Mouse (Mus musculus) stomach, postnatal 0 days (tissue): ENCODE data around the gene Pip5k1a. TPM values are rescaled to one million over a fixed set of nuclear protein-coding genes. Genes with fewer than 3 reads are reported as not detected.
A peak's percentile ranks its signal among the peaks of the same experiment; 100 is the strongest.

Experiments used
- ATAC-seq: fragments of 200-750 bp; cut with Nextera tagmentation; 2 replicates; pipeline ENCODE4 v1.8.0; 2017; ENCODE audit not compliant: low FRiP score, low TSS enrichment
- DNase-seq: peaks from one replicate; pipeline ENCODE4 v3.0.0-alpha.2; 2016; ENCODE audit warnings: low spot score
- H3K27ac ChIP-seq: fragments of 300-500 bp; sonication (generic); replicated peaks from 2 replicates; pipeline ENCODE4 v1.5.1; 2014; ENCODE audit warnings: mild to moderate bottlenecking, control low read depth
- H3K27me3 ChIP-seq: fragments of 300-500 bp; sonication (generic); 2 replicates; pipeline ENCODE4 v1.6.1; 2014; ENCODE audit warnings: low read length; ENCODE audit not compliant: control insufficient read depth, insufficient read depth
- H3K36me3 ChIP-seq: fragments of 300-500 bp; sonication (generic); 2 replicates; pipeline ENCODE4 v1.6.1; 2014; ENCODE audit warnings: low read length, mixed read lengths; ENCODE audit not compliant: control insufficient read depth, insufficient read depth
- H3K4me1 ChIP-seq: fragments of 300-500 bp; sonication (generic); replicated peaks from 2 replicates; pipeline ENCODE4 v1.6.1; 2014; ENCODE audit warnings: antibody characterized with exemption; ENCODE audit not compliant: control insufficient read depth, insufficient read depth
- H3K4me2 ChIP-seq: fragments of 300-500 bp; sonication (generic); replicated peaks from 2 replicates; pipeline ENCODE4 v1.6.1; 2014; ENCODE audit warnings: low read depth, mild to moderate bottlenecking, control low read depth, moderate library complexity
- H3K4me3 ChIP-seq: fragments of 300-500 bp; sonication (generic); 2 replicates; pipeline ENCODE4 v1.5.1; 2014; ENCODE audit warnings: low read depth, low read length, control low read depth
- H3K9ac ChIP-seq: fragments of 300-500 bp; sonication (generic); 2 replicates; pipeline ENCODE4 v1.6.1; 2014; ENCODE audit warnings: mild to moderate bottlenecking, low read length, control low read depth, mixed read lengths
- H3K9me3 ChIP-seq: fragments of 300-500 bp; sonication (generic); 2 replicates; pipeline ENCODE4 v1.6.1; 2016; ENCODE audit warnings: low read length; ENCODE audit not compliant: control insufficient read depth
- CTCF ChIP-seq: IDR thresholded peaks from 2 replicates; pipeline ENCODE4 v1.5.1; 2016; ENCODE audit warnings: antibody characterized with exemption, low read depth, mild to moderate bottlenecking, moderate library complexity
- EP300 ChIP-seq: optimal IDR thresholded peaks from 2 replicates; pipeline ENCODE3; 2016; ENCODE audit warnings: antibody characterized with exemption
- WGBS: fragments of 180-500 bp; shearing (Covaris S2); extraction: QIAGEN DNeasy Blood & Tissue Kit; methylation state at CpG from one replicate; pipeline ENCODE4 v1.1.7; 2014; 5-methylcytosine and 5-hydroxymethylcytosine counted together
- polyA plus RNA-seq: library from polyadenylated mRNA; unstranded; fragments of >200 nt; fragmentation: Nextera tagmentation; extraction: Ambion mirVana; gene quantifications from 2 replicates; pipeline ENCODE4 v1.2.1, GENCODE M21; 2015

Pip5k1a gene
- 15.7 and 17.8 TPM in 2 replicates for polyA plus RNA-seq

- H3K4me1 ChIP-seq, result 0 out of 2 replicates have a peak, but pooled peaks cover 4% of the 10 kb centered on the region
- WGBS, result under 1% methylated on average over 51 of the region's 51 CpGs
- no peak for TF ChIP-seq CTCF
- TF ChIP-seq EP300, result no peak
- DNase-seq (peak; percentile 95), ATAC-seq (peak; percentile 92)
- H3K4me2 ChIP-seq, result peak within 1 kb of the TSS; percentile 73
- peak within 1 kb of the TSS; percentile 93 for H3K9ac ChIP-seq
- H3K36me3 ChIP-seq, result no peaks in the 10 kb centered on the region
- no peaks in the 10 kb centered on the region for H3K9me3 ChIP-seq
- no peaks in the 10 kb centered on the region for H3K27me3 ChIP-seq
- peak within 1 kb of the TSS; percentile 94 for H3K4me3 ChIP-seq
- H3K27ac ChIP-seq, result peak within 1 kb of the TSS; percentile 91
Measured at GRCm38 (mm10) chr3:95106338-95107117, at the start of gene Pip5k1a. Gene Pip5k1a, minus strand, starts transcription at chr3:95106930.

- no peaks in the 10 kb centered on the region for H3K36me3 ChIP-seq
- H3K4me3 ChIP-seq, result no peak overlapping the region
- H3K4me1 ChIP-seq, result no peaks in the 10 kb centered on the region
- WGBS, result 49% methylated on average over 4 of the region's 4 CpGs
- TF ChIP-seq EP300 (no peak), CTCF (peak; percentile 72)
- no peaks in the 10 kb centered on the region for H3K27me3 ChIP-seq
- DNase-seq, result no peak
- H3K27ac ChIP-seq, result no peak overlapping the region
- H3K4me2 ChIP-seq, result no peak overlapping the region
- H3K9ac ChIP-seq, result no peak overlapping the region
- no peak; the same call in 1 of the 2 replicates for ATAC-seq
- no peaks in the 10 kb centered on the region for H3K9me3 ChIP-seq
Measured at GRCm38 (mm10) chr3:95153874-95154273, 47.1 kb upstream of the Pip5k1a start.

- Histone ChIP-seq H3K27ac (no peak overlapping the region), H3K4me2 (no peak overlapping the region), H3K36me3 (no peaks in the 10 kb centered on the region), H3K9me3 (no peaks in the 10 kb centered on the region), H3K4me1 (no peaks in the 10 kb centered on the region), H3K27me3 (no peaks in the 10 kb centered on the region), H3K9ac (no peak overlapping the region), H3K4me3 (no peak overlapping the region)
- no peak for ATAC-seq
- TF ChIP-seq CTCF (no peak), EP300 (no peak)
- WGBS, result 56% methylated on average over 3 of the region's 3 CpGs
- no peak for DNase-seq
Measured at GRCm38 (mm10) chr3:95147924-95148323, 41.2 kb upstream of the Pip5k1a start.

- Histone ChIP-seq H3K4me1 (no peaks in the 10 kb centered on the region), H3K9ac (no peak overlapping the region), H3K27ac (no peak overlapping the region), H3K9me3 (no peaks in the 10 kb centered on the region), H3K36me3 (0 out of 2 replicates have a peak, but pooled peaks cover 7% of the 10 kb centered on the region), H3K4me2 (no peak overlapping the region), H3K4me3 (no peak overlapping the region), H3K27me3 (no peaks in the 10 kb centered on the region)
- TF ChIP-seq EP300 (no peak), CTCF (peak; percentile 98)
- DNase-seq (peak; percentile 89), ATAC-seq (peak; percentile 87)
- WGBS, result 9% methylated on average over 5 of the region's 5 CpGs
Measured at GRCm38 (mm10) chr3:95142617-95143011, 35.9 kb upstream of the Pip5k1a start.

- Histone ChIP-seq H3K36me3 (0 out of 2 replicates have a peak, but pooled peaks cover 7% of the 10 kb centered on the region), H3K9ac (no peak within 1 kb of the TSS), H3K27me3 (no peaks in the 10 kb centered on the region), H3K27ac (no peak within 1 kb of the TSS), H3K4me3 (no peak within 1 kb of the TSS), H3K9me3 (no peaks in the 10 kb centered on the region), H3K4me1 (no peaks in the 10 kb centered on the region), H3K4me2 (no peak within 1 kb of the TSS)
- 86% methylated on average over 10 of the region's 10 CpGs for WGBS
- ATAC-seq, result peak; percentile 48; the same call in 1 of the 2 replicates
- no peak for DNase-seq
- TF ChIP-seq EP300 (no peak), CTCF (no peak)
Measured at GRCm38 (mm10) chr3:95141952-95142616, 35.4 kb upstream of the Pip5k1a start, which contains the start of gene Tnfaip8l2. Gene Tnfaip8l2, minus strand, starts transcription at chr3:95142360.
